Mouse (Mus musculus) bone marrow, adult 2 months (tissue): Measurements from ENCODE around the gene Atg4d. TPM values are rescaled to one million over a fixed set of nuclear protein-coding genes. Genes with fewer than 3 reads are reported as not detected.

Experiments
- H3K27ac ChIP-seq: fragments of 200-500 bp; 2 replicates; pipeline ENCODE4 v1.5.1; 2012; ENCODE audit warnings: low read depth, mild to moderate bottlenecking, control low read depth, inconsistent platforms, low read length; ENCODE audit not compliant: control insufficient read depth, poor library complexity, insufficient read depth
- H3K4me1 ChIP-seq: fragments of 200-500 bp; 2 replicates; pipeline ENCODE4 v1.6.1; 2011; ENCODE audit warnings: low read length; ENCODE audit not compliant: control insufficient read depth, insufficient read depth
- H3K4me3 ChIP-seq: fragments of 200-500 bp; replicated peaks from 2 replicates; pipeline ENCODE3; 2011; ENCODE audit warnings: mild to moderate bottlenecking, low read depth, low read length, control low read depth; ENCODE audit not compliant: control insufficient read depth
- CTCF ChIP-seq: fragments of 200-500 bp; IDR thresholded peaks from 2 replicates; pipeline ENCODE4 v1.5.1; 2011; ENCODE audit warnings: low read length, control low read depth; ENCODE audit not compliant: control insufficient read depth, insufficient read depth
- POLR2A ChIP-seq: fragments of 200-500 bp; IDR thresholded peaks from 2 replicates; pipeline ENCODE4 v1.6.1; 2011; ENCODE audit warnings: low read depth, mild to moderate bottlenecking, control low read depth, low read length, borderline replicate concordance; ENCODE audit not compliant: control insufficient read depth
- WGBS: fragments of 180-500 bp; shearing (Covaris S2); methylation state at CpG from one replicate; pipeline ENCODE4 v1.1.7; 2018; 5-methylcytosine and 5-hydroxymethylcytosine counted together
- polyA plus RNA-seq: library from polyadenylated mRNA; stranded (reverse); fragments of >200 nt; gene quantifications from 2 replicates; pipeline ENCODE4 v1.2.4, GENCODE M21; 2011; ENCODE audit warnings: low replicate concordance; ENCODE audit not compliant: missing spikeins, insufficient read depth, insufficient read length

The Atg4d gene
- polyA plus RNA-seq, 1 experiment, result 74.7 TPM

DNA sequence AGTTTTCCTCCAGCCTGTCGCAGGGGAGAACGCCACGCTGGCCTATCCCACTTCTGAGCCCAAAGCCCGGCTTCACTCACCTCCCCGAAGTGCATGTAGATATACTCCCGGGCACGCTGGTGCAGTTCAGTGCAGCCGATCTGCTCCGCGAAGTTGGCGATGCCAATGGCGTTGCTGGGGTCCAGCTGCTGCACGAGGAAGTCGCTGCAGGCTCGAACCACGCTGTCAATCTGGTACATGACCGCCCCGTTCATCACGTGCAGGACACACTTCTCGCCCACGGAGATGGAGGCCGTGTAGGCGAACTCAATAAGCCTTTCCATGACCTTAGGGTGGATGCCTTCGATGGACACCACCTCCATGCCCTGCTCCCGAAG lies 28.1 kb upstream of the Atg4d start:
- peaks cover 15% of the 10 kb centered on the region for H3K4me1 ChIP-seq
- WGBS, result 57% methylated on average over 25 of the region's 25 CpGs
- TF ChIP-seq CTCF (no peak), POLR2A (peak; percentile 50; the same call in 1 of the 2 replicates)
- H3K4me3 ChIP-seq, result peak overlapping the region; percentile 67
- H3K27ac ChIP-seq, result peak overlapping the region; percentile 29

DNA sequence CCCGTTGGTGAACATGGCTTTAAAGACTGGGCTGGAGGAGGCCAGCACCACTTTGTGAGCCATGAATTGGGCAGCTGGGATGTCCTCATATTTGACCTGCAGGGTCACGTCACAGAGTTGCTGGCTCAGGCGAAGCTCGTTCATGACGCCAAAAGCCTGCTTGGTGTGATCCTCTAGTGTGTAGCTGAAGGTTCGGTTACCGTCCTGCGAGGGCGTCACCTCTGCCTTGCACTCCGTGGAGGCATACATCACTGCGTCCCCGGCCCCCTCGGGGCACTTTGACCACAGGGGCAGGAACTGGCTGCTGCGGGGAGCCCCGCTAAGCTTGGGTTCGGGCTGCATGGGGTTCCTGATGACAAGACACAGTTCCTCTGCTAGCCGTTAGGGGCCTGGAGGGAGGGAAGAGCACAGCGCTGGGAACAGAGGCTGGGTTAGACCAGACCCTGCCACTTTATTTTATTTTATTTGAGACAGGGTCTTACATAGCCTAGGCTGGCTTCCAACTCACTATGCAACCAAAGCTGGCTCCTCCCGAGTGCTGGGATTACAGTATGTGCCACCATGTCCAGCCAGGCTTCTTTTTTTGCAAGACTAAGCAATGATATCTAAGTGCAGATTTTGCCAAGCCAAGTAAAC lies 27.6 kb upstream of the Atg4d start:
- WGBS, result 8% methylated on average over 19 of the region's 19 CpGs
- Histone ChIP-seq H3K4me1 (peaks cover 15% of the 10 kb centered on the region), H3K27ac (peak overlapping the region; percentile 98), H3K4me3 (peak overlapping the region; percentile 67)
- TF ChIP-seq POLR2A (no peak), CTCF (peak; percentile 41; the same call in 1 of the 2 replicates)

DNA sequence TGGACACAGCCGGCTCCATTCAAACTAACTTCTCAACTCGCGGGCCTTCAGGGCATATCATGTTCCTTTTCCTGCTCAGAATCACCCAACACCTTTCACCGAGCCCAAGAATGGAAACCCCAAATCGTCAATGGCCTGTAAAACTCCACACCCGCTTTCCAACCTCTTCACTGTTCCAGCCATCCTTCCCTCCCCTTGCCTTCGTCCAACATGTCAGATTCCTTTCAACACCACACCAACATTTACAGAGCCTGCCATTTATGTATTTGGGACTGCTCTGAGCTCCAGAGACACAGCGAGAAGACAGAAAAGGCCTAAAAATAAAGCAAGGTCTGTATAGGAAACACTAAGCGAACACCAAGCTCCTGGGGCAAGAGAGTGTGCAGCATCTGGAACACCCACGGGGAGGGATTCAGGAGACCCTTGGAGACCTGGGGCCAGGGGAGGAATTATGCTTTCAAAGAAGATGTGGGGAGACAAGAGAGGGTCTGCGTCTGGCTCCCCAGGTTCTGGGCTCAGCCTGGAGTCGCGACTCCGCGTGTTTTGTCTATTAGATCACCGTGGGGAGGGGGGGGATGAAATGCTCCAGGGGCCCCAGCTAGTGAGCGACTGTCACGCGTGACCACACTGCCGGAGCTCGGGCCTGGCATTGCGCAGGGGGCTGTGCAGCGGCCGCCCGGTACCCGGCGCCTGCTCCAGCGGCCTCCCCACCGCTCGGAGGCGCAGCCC lies 26.9 kb upstream of the Atg4d start:
- H3K4me3 ChIP-seq, result peak overlapping the region; percentile 67
- under 1% methylated on average over 31 of the region's 31 CpGs for WGBS
- H3K27ac ChIP-seq, result peak overlapping the region; percentile 98
- no peak for TF ChIP-seq POLR2A
- no peak for TF ChIP-seq CTCF
- H3K4me1 ChIP-seq, result peaks cover 15% of the 10 kb centered on the region

DNA sequence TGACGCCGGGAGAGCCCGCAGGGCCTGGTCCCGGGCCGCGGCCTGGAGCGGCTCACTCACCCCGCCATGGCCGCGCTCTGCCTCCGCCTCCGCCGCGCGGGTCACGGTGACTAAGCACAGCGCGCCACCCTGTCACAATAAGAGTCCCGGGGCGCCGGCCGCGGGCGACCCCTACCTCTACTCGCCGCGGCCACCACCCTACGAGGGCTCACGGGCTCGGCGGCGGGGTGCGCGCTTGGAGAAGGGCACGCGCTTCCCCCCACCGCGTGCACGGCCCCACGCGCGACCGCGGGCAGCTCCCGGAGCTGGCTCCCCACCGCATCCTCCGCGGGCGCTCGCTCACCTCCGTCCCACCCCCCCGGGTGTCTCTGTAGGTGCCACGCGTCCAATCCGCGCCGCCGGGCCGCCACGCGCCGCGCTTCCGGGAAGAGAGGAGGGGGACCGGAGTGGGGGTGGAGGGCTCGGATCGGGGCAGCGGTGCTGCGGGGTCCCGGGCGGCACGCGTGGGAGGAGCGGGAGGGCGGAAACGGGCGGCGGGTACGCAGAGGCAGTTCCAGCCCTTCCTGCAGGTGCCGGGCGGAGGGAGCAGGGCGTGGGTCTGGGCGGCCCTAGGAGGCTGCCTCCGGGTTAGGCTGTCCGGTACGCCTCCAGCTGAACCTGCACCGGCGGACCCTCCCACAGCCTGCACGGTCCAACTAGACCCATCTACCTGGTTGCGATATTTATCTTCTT lies 26.2 kb upstream of the Atg4d start, which contains the start of gene Keap1:
TSS of gene Keap1 (minus strand) at position 629 of the 732 bp plus-strand sequence.
- Histone ChIP-seq H3K27ac (peak within 1 kb of the TSS; percentile 98), H3K4me3 (peak within 1 kb of the TSS; percentile 67), H3K4me1 (peaks cover 15% of the 10 kb centered on the region)
- peak; percentile 84 for TF ChIP-seq POLR2A
- TF ChIP-seq CTCF, result no peak
- under 1% methylated on average over 90 of the region's 90 CpGs for WGBS

DNA sequence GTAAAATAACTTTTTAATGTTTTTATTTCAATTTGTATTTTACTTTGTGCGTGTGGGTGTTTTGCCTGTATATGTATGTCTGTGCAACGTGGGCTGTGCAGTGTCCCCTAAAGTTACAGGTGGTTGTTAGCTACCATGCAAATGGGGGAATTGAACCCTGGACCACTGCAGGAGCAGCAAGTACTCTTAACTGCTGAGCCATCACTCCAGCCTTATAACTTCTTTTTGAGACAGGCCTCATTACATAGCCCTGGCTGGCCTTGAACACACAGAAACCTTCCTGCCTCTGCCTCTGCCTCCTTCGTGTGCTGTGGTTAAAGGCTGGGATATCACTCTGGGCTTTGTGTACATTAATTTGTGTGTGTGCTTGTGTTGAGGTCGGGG lies 25.6 kb upstream of the Atg4d start:
- TF ChIP-seq POLR2A (no peak), CTCF (no peak)
- peaks cover 17% of the 10 kb centered on the region for H3K4me1 ChIP-seq
- peak overlapping the region; percentile 67 for H3K4me3 ChIP-seq
- H3K27ac ChIP-seq, result peak overlapping the region; percentile 98; the same call in 1 of the 2 replicates
- WGBS, result 14% methylated on average over 4 of the region's 4 CpGs

DNA sequence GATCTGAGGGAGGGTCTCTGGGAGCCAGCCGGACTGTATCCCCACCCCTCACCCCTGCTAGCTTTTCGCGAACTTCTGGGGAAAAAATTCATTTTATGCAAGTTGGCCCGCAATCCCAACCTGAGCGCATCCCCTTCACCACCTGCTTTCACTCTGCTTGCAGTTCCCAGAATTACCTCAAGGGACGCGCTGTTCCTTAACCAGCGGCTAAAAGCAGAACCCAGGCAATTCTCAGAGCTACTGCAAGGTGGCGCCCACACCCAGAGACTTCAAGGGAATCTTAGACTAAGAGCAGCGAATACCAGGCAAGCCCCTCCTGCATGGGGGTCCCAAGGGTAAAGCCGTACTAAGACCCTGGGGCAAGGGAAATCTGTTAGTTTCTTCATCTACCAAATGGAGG lies 23.8 kb upstream of the Atg4d start:
- H3K4me3 ChIP-seq, result no peak overlapping the region
- no peak overlapping the region for H3K27ac ChIP-seq
- 3% methylated on average over 11 of the region's 11 CpGs for WGBS
- H3K4me1 ChIP-seq, result peaks cover 10% of the 10 kb centered on the region
- no peak for TF ChIP-seq POLR2A
- TF ChIP-seq CTCF, result peak; percentile 96

DNA sequence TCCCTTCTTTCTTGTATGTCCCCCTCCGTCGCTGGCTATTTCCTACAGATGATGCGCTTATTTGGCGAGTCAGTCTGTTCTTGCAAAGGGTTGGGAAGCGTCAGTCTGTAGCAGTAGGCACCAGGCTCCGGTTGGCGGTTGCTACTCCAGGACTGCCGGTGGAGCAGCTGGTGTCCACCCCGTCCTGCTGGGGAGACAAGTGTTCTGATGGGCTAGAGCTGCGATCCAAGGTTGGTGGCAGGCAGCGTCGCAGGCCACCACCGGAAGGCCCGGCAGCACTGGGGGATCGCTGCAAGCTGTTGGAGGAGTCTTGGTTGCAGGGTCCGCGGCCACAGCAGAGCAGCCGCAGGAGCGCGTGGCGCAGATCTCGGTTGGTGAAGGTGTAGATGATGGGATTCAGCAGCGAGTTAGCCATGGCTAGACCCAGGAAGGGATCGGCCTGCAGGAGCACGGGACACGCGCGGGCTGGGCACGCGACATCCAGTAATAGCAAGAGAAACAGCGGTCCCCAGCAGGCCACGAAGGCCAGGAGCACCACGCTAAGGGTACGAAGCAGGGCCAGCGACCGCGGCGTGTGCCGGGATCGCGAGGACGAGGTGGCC lies 21.2 kb upstream of the Atg4d start:
- TF ChIP-seq POLR2A (no peak), CTCF (no peak)
- Histone ChIP-seq H3K4me3 (no peak overlapping the region), H3K4me1 (peaks cover 4% of the 10 kb centered on the region), H3K27ac (no peak overlapping the region)
- 11% methylated on average over 42 of the region's 42 CpGs for WGBS
